Mouse (Mus musculus): ENCODE measurements around the gene Csk. TPM values are rescaled to one million over a fixed set of nuclear protein-coding genes. Genes with fewer than 3 reads are reported as not detected.

Csk gene
- total RNA-seq (2023), result 333 TPM

DNA sequence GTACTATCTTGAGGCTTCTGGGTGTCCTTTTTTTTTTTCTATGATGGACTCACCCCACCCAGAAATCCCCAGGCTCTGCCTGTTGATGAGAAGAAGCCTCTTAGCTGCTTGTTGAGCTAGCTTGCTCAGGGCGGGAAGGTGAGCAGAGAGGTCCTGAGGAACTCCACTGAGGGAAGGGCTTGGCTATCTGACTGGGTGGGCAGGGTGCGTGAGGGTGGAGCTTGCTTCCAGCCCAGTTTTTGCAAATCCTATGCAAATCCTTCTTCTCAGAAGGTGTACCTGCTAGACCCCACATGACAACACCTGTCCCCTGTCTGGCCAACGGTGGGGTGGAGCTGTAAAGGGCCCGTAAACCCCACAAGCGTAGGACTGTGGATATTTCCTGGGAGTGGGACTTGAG is at the start of gene Csk:
TSS of gene Csk (minus strand) at position 349 of the 400 bp plus-strand sequence.

DNA sequence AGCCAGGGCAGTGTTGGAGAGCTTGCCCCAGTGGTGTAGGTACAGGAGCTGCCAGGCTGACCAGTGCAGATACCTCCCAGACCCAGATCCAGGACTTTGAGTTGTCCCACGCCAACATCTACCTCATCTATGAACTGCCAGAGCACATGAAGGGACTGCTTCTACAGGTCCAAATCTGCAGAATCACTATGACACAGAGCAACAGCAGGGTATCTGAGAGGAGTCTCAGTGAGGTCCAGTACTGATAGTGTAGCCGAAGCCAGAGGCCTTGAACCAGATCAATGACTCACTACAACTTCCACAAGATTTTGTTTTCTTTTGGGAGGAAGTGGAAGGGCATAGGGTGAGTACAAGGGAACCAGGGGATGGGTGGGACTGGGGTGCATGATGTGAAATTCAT is 34.3 kb upstream of the Csk start, which contains the start of gene Cyp1a1:
TSS of gene Cyp1a1 (plus strand) at position 178 of the 400 bp plus-strand sequence.

DNA sequence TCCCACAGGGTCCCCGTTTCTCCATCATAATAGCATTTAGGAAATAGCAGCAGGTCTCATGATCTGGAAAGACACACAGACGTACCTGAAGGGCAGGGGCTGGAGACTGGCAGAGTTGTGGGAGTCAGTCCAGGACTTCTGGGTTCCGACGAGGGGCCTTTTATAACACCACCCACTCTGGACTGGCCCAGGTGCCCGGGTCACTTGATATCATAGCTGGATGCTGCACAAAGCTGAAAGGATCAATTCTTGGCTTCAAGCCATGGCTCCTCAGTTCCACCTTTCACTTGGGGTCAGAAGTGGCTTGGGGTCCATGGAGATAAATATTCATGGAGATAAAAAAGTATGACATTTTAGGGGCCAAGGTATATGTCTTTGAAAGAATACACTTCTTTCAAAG is 30.1 kb upstream of the Csk start, which contains the start of gene Cyp1a2:
TSS of gene Cyp1a2 (minus strand) at position 184 of the 400 bp plus-strand sequence.

DNA sequence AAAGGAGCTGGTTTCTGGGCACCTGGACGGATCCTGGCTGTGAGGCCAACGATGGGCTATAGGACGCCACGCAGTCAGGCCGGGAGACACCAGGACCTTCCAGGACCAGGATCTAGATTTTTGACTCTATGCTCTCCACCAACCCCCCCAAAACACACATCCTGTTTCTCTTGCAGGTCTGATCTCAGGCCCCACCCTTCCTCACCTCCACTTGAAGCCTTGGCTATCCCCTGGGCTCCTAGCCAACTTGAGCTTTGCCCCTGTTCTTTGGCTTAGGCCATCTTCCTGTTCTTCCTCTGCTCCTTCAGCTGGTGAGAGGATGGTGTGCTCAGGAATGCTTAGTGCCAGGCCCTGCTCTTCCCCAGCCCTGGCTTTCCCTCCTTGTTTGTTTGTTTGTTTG is 32.8 kb downstream of the Csk start, which contains the start of gene Lman1l:
TSS of gene Lman1l (minus strand) at position 101 of the 400 bp plus-strand sequence.

DNA sequence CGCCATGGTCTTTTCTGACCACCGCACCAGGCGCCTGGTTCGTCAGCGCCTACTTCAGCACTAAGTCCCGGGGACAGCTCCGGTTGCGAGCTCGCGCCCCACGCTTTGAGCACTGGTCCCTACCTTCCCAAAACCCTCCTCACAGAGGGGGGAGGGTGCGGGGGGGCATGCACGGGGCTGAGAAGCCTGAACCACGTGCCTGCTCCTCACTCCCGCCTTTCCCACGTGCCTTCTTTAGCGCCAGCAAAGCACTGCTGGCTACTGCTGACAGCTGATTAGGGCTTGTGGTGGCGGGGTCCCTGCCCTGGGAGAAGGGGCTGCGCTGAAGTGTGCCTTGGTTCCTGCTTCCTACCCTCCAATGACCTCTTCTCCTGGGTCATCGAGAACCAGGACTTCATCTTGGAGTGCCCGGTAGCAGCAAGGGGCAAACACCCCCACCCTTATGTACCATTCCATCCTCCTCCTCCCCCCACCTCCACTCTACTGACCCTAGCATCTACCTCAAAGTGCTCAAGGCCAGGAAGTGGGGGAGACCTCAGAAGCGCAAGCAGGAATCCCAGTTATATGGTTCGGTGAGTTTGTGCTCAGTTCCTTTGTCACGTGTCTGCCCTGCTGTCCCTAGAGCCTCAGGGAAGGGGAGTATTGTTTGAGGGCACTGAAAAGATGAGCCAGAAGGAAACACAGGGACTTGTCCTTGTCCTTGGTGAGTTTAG is 47.1 kb downstream of the Csk start, which contains the start of gene Cplx3:
TSS of gene Cplx3 (minus strand) at position 143 of the 713 bp plus-strand sequence.

DNA sequence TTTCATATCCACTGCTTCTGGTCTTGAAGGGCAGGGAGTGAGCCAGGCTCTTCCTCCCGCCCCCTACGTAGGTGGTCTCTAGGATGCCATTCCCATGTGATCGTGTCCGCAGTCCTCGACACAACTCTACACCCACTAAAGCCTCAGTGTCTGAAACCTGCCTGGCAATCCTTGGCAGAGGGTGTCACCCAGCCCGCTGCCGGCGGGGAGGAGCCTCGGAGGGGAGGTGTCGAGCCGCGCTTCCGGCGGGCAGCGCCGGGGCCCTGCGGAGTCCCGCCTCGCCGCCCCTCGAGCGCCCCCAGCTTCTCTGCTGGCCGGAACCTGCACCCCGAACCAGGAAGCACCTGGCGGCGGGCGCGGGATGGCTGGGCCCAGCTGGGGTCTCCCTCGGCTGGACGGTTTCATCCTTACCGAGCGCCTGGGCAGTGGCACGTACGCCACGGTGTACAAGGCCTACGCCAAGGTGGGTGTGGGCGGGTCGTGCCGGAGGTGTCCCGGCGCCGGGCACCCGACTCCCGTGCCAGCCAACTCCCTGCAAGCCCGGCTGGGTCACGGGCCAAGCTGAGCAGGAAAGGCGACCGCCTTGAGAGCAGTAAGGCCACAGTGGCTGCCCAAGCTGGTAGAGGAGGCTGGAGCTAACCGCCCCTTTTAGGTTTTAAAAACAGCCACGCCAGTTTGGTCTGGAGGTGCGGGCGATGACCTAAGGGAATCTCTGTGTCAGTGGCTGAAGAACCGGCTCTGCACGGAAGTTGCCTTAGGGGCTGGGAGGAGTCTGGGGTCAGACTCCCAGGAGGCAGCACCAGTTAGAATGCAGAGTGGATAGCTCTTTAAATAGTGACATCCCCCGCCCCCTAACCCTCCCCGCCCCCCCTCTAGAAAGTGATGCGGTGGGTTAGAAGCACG is 64.0 kb downstream of the Csk start, which contains the start of gene Ulk3:
TSS of gene Ulk3 (plus strand) at position 229 of the 903 bp plus-strand sequence.

Other genes with a start within 250 kb of the Csk start
- 69.4 TPM for gene Ppcdc, start 213.5 kb downstream of the Csk start, total RNA-seq (2023)
- 0.24 TPM for gene Scamp5, start 185.6 kb downstream of the Csk start, total RNA-seq (2023)
- not detected for gene Rpp25, start 149.6 kb downstream of the Csk start, total RNA-seq (2023)
- gene Cox5a, start 132.4 kb downstream of the Csk start, total RNA-seq (2023), result 87.1 TPM
- 16.4 TPM for gene Fam219b, start 116.1 kb downstream of the Csk start, total RNA-seq (2023)
- gene Mpi, start 100.9 kb downstream of the Csk start, total RNA-seq (2023), result 11.8 TPM
- 66.6 TPM for gene Scamp2, start 92.7 kb downstream of the Csk start, total RNA-seq (2023)
- gene Ulk3, start 64.2 kb downstream of the Csk start, total RNA-seq (2023), result 72.4 TPM
- gene Cplx3, start 47.4 kb downstream of the Csk start, total RNA-seq (2023), result not detected
- gene Lman1l, start 32.9 kb downstream of the Csk start, total RNA-seq (2023), result 1.3 TPM
- not detected for gene Cyp1a2, start 30.1 kb upstream of the Csk start, total RNA-seq (2023)
- not detected for gene Cyp1a1, start 34.3 kb upstream of the Csk start, total RNA-seq (2023)
- gene Edc3, start 54.9 kb upstream of the Csk start, total RNA-seq (2023), result 22.1 TPM
- 215 TPM for gene Clk3, start 112.2 kb upstream of the Csk start, total RNA-seq (2023)
- 84.7 TPM for gene Arid3b, start 183.2 kb upstream of the Csk start, total RNA-seq (2023)

Measured in CD4-positive naive resting alpha-beta T cell, adult 57 days (primary cell).